Mouse (Mus musculus): Measurements from ENCODE around the gene Slfn14. TPM values are rescaled to one million over a fixed set of nuclear protein-coding genes. Genes with fewer than 3 reads are reported as not detected.
"Not testable (repeated sequence)": the region's sequence is repeated elsewhere in the genome, so short reads cannot be mapped to it uniquely, and the experiment has no call there.

The Slfn14 gene
- not detected in 2 replicates for polyA plus RNA-seq (2015; fragmentation: Nextera tagmentation; extraction: Ambion mirVana)

GRCm38 (mm10) chr11:83286566-83286965, at the start of gene Slfn14:
TSS of gene Slfn14 (minus strand) at chr11:83286726.
- H3K9ac ChIP-seq (ENCODE audit: low read depth, low read length), result no peak within 1 kb of the TSS
- WGBS, result 70% methylated on average over 1 of the region's 1 CpGs
- no peak within 1 kb of the TSS for H3K4me2 ChIP-seq (replicated peaks; ENCODE audit: low read depth)
- no peaks in the 10 kb centered on the region for H3K27me3 ChIP-seq (replicated peaks; ENCODE audit: control insufficient read depth, insufficient read depth, low read length)
- no peak within 1 kb of the TSS for H3K4me3 ChIP-seq (ENCODE audit: low read depth, low read length)
- TF ChIP-seq CTCF (IDR thresholded peaks at IDR 0.05; ENCODE audit: low read depth), result no peak
- H3K4me1 ChIP-seq (replicated peaks; ENCODE audit: control insufficient read depth, insufficient read depth, low read length), result no peaks in the 10 kb centered on the region
- no peak within 1 kb of the TSS for H3K27ac ChIP-seq (ENCODE audit: low read depth, low read length)
- no peak for ATAC-seq
- H3K36me3 ChIP-seq (ENCODE audit: control insufficient read depth, insufficient read depth), result no peaks in the 10 kb centered on the region
- no peaks in the 10 kb centered on the region for H3K9me3 ChIP-seq (ENCODE audit: control insufficient read depth)

DNA sequence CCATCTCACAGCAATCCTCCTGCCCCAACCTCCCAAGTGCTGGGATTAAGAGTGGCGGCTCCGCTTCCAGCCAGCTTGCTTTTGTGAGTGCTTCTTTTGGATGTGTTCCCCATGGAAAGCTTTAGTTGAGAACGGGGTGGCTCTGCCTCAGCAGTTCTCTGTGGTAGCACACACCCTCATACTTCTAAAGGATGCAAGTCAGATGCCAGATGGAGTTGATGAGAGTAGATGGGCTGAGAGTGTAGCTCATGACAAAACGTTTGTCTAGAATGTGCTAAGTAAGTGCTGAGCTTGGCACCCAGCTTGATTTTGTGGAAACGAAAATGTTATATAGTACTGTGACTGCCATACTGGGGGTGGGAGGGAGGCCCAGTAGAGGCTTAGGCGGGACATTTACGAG, 49.3 kb upstream of the Slfn14 start:
- peaks cover 68% of the 10 kb centered on the region for H3K36me3 ChIP-seq (ENCODE audit: control insufficient read depth, insufficient read depth)
- no peak overlapping the region for H3K27ac ChIP-seq (ENCODE audit: low read depth, low read length)
- no peak for TF ChIP-seq CTCF (IDR thresholded peaks at IDR 0.05; ENCODE audit: low read depth)
- no peaks in the 10 kb centered on the region for H3K9me3 ChIP-seq (ENCODE audit: control insufficient read depth)
- H3K4me3 ChIP-seq (ENCODE audit: low read depth, low read length), result no peak overlapping the region
- no peaks in the 10 kb centered on the region for H3K27me3 ChIP-seq (replicated peaks; ENCODE audit: control insufficient read depth, insufficient read depth, low read length)
- WGBS, result 92% methylated on average over 7 of the region's 7 CpGs
- H3K4me2 ChIP-seq (replicated peaks; ENCODE audit: low read depth), result no peak overlapping the region
- H3K9ac ChIP-seq (ENCODE audit: low read depth, low read length), result no peak overlapping the region
- no peak for ATAC-seq
- H3K4me1 ChIP-seq (replicated peaks; ENCODE audit: control insufficient read depth, insufficient read depth, low read length), result no peaks in the 10 kb centered on the region

GRCm38 (mm10) chr11:83327427-83327826, 40.9 kb upstream of the Slfn14 start:
- no peak overlapping the region for H3K9ac ChIP-seq (ENCODE audit: low read depth, low read length)
- TF ChIP-seq CTCF (IDR thresholded peaks at IDR 0.05; ENCODE audit: low read depth), result peak; percentile 77
- no peaks in the 10 kb centered on the region for H3K9me3 ChIP-seq (ENCODE audit: control insufficient read depth)
- H3K27me3 ChIP-seq (replicated peaks; ENCODE audit: control insufficient read depth, insufficient read depth, low read length), result no peaks in the 10 kb centered on the region
- no peaks in the 10 kb centered on the region for H3K4me1 ChIP-seq (replicated peaks; ENCODE audit: control insufficient read depth, insufficient read depth, low read length)
- WGBS, result 62% methylated on average over 3 of the region's 3 CpGs
- no peak for ATAC-seq
- peaks cover 54% of the 10 kb centered on the region for H3K36me3 ChIP-seq (ENCODE audit: control insufficient read depth, insufficient read depth)
- H3K27ac ChIP-seq (ENCODE audit: low read depth, low read length), result no peak overlapping the region
- H3K4me3 ChIP-seq (ENCODE audit: low read depth, low read length), result no peak overlapping the region
- no peak overlapping the region for H3K4me2 ChIP-seq (replicated peaks; ENCODE audit: low read depth)

- H3K36me3 ChIP-seq (ENCODE audit: control insufficient read depth, insufficient read depth), result peaks cover 61% of the 10 kb centered on the region
- not testable (repeated sequence) for ATAC-seq
Measured at GRCm38 (mm10) chr11:83326692-83327091, 40.2 kb upstream of the Slfn14 start.

DNA sequence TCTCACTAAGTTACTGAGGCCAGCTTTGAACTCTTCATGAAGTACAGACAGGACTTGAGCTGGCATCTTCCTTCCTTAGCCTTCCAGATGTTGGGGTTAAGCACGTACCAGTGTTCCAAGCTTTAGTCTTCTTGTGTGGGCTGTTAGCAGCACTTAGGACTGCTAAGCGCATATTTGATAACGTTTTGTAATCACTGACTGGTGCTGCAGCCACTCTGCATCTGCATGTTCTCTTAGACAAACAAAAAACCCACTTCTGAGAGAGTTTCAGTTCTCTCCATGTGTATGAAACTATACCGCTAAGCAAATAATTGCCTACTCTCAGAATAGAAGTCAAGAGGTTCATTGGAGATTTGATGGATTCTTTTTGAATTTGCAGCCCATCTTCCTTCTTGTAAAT, 32.5 kb upstream of the Slfn14 start:
- 76% methylated on average over 4 of the region's 4 CpGs for WGBS
- Histone ChIP-seq H3K27ac (ENCODE audit: low read depth, low read length) (no peak overlapping the region), H3K36me3 (ENCODE audit: control insufficient read depth, insufficient read depth) (peaks cover 39% of the 10 kb centered on the region), H3K4me3 (ENCODE audit: low read depth, low read length) (no peak overlapping the region), H3K9ac (ENCODE audit: low read depth, low read length) (no peak overlapping the region), H3K27me3 (replicated peaks; ENCODE audit: control insufficient read depth, insufficient read depth, low read length) (no peaks in the 10 kb centered on the region), H3K9me3 (ENCODE audit: control insufficient read depth) (no peaks in the 10 kb centered on the region), H3K4me2 (replicated peaks; ENCODE audit: low read depth) (no peak overlapping the region), H3K4me1 (replicated peaks; ENCODE audit: control insufficient read depth, insufficient read depth, low read length) (no peaks in the 10 kb centered on the region)
- ATAC-seq, result no peak
- no peak for TF ChIP-seq CTCF (IDR thresholded peaks at IDR 0.05; ENCODE audit: low read depth)

More at GRCm38 (mm10) chr11:83326692-83327091, 40.2 kb upstream of the Slfn14 start:
- not testable (repeated sequence) for H3K27me3 ChIP-seq (replicated peaks; ENCODE audit: control insufficient read depth, insufficient read depth, low read length); H3K4me2 ChIP-seq (replicated peaks; ENCODE audit: low read depth); H3K9me3 ChIP-seq (ENCODE audit: control insufficient read depth); H3K9ac ChIP-seq (ENCODE audit: low read depth, low read length); H3K4me1 ChIP-seq (replicated peaks; ENCODE audit: control insufficient read depth, insufficient read depth, low read length); H3K4me3 ChIP-seq (ENCODE audit: low read depth, low read length); H3K27ac ChIP-seq (ENCODE audit: low read depth, low read length)
- peak; percentile 23 for TF ChIP-seq CTCF (IDR thresholded peaks at IDR 0.05; ENCODE audit: low read depth)
- 90% methylated on average over 3 of the region's 3 CpGs for WGBS

- WGBS, result 85% methylated on average over 5 of the region's 5 CpGs
- H3K27me3 ChIP-seq (replicated peaks; ENCODE audit: control insufficient read depth, insufficient read depth, low read length), result no peaks in the 10 kb centered on the region
- peaks cover 21% of the 10 kb centered on the region for H3K36me3 ChIP-seq (ENCODE audit: control insufficient read depth, insufficient read depth)
Measured at GRCm38 (mm10) chr11:83312471-83312870, 25.9 kb upstream of the Slfn14 start.

More at GRCm38 (mm10) chr11:83312471-83312870, 25.9 kb upstream of the Slfn14 start:
- Histone ChIP-seq H3K4me1 (replicated peaks; ENCODE audit: control insufficient read depth, insufficient read depth, low read length) (no peaks in the 10 kb centered on the region; the same call in 1 of the 2 replicates), H3K4me3 (ENCODE audit: low read depth, low read length) (no peak overlapping the region), H3K4me2 (replicated peaks; ENCODE audit: low read depth) (no peak overlapping the region), H3K9me3 (ENCODE audit: control insufficient read depth) (no peaks in the 10 kb centered on the region), H3K27ac (ENCODE audit: low read depth, low read length) (no peak overlapping the region), H3K9ac (ENCODE audit: low read depth, low read length) (no peak overlapping the region)
- no peak for ATAC-seq
- no peak for TF ChIP-seq CTCF (IDR thresholded peaks at IDR 0.05; ENCODE audit: low read depth)
